Mouse (Mus musculus): ENCODE measurements at regions not wholly inside any gene's neighbourhood (a gene's known extent, or its start where the extent isn't known, plus 50 kb on each side); places are given as distances from the start of the nearest gene placed in this dataset.
A peak's percentile ranks its signal among the peaks of the same experiment; 100 is the strongest.

DNA sequence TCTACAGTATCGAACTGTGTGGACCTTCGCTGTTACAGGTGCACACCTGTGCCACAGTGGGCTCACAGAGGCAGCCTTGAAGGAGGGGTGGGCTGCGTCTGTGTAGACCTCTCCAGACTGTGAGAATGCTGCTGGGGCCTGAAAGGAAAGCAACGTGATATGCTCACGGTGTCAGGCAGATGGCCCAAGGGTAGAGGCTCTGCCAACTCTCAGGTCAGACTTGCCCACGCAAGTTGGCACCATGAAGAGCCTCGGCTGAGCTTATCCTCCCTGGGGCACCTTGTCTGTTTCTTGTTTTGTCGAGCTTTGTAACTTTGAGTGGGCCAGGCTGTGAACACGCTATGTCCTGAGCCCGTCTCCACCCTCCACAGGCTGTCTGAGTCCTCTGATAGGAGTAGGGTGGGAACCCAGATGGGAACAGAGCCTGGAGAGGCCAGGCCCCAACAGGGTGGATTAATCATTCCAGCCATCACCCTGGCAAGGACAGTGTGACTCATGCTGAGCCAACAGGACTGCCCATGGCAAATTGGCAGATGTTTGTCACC lies 558.6 kb downstream of the Vrk1 start:
- no peak for DNase-seq (ENCODE audit: extremely low spot score, low spot score)

DNA sequence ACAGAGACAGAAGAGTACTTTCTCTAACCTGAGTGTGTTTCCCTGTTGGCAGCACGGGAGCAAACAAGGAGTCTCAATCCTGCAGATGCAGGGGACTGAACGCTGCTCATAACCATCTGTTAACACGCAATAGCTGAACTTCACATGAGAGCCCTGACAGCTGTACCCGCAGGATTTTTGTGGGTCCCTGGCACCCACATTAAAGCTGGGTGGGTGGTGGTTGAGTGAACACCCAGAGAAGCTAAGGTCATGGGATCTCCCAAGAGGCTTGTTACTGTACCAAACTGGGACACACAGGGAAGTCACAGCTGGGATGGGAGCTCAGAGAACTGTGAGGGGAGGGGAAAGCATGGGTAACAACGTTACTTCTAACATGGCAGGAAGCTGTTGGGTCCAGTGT lies 562.9 kb downstream of the Vrk1 start:
- DNase-seq (ENCODE audit: extremely low spot score, low spot score): no peak

DNA sequence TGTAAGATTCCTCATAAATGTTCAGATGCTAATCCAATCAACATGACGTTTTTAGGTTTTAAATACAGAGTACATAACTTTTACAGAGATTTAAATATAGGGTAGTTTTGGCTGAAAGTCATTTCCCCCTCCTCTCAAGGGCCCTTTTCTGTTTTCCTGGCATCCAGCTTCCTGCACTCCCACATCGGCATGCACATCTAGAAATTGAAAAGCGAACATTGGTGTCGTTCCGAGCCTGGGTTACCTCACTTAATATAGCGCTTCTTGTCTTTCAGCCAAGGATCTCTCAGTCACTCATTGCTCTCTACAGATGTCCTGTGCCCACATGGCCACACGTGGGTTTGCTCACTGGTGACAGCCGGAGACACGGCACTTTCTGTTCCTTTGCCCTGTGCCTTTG lies 572.7 kb downstream of the Vrk1 start:
- no peak for DNase-seq (ENCODE audit: extremely low spot score, low spot score)

DNA sequence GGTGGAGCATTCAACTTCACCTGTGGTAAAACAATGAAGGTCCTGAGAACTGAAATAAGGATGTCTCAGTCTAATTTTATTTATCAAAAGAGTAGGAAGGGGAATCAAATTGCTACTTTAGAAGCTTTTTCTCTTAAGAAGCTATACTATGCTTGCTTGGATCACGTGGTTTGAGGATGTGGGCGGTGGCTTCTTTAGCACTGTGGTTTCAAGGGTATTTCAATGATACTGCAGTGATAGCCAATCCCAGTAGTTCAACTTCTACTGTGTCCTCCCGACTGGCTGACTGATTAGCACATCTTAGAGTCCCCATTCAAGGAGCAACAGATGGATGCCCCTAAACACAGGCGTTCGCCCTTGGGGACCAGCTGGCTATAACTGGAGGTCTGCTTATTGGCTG lies 575.6 kb downstream of the Vrk1 start:
- DNase-seq (ENCODE audit: extremely low spot score, low spot score): no peak

DNA sequence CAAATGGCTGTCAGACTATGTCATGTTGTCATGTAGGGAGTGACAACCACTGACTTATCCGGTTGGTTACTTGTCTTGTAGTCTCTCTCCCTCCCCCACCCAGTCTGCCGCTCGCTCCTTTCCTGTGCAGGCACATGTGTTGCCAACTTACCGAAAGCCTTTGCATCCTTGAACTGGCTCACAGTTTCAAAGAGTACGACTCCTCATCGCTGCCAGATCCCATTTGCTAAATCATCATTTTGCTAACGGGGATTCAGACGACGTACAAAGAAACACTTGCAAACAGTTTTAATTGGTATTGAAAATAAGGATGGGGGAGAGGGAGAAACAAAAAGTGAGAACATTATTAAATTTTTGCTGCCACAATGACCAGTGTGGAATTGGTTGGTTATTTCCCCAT lies 582.7 kb downstream of the Vrk1 start:
- DNase-seq (ENCODE audit: extremely low spot score, low spot score): no peak

DNA sequence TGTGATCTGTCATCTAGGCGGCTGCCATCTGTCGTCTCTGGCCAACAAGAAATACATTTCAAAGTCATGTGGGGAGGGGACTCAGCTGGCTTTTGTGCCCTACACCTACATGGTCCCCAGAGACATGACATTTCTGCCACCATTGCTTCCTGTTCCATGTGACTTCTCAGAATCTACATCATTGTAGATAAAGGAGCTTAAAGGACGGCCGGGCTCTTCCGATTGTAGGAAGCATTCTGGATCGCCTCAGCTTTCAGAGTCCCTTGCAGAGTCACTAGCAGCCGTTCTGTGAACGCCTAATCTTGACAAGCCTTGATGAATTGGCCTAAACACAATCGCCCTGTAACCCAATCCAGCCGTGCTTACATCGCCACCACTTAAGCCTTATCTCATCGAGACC lies 587.6 kb downstream of the Vrk1 start:
- peak; percentile 26 for DNase-seq (ENCODE audit: extremely low spot score, low spot score)

DNA sequence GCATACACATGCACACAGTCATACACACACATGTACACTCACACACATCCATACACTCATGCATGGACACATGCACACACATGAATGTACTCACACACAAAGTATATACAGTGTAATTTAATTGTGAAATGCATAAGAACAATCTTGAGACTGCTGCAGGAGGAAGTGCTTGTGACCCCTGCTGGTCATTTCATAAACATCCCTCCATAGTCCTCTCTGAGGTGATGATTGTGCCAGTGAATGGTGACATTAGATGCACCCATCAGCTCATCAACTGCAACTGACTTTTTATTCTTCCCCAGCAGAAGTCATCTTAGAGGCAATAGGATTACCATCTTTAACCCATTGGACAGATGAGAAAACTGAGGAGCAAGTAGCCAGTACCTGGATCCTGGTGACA lies 597.2 kb downstream of the Vrk1 start:
- no peak for DNase-seq (ENCODE audit: extremely low spot score, low spot score)

DNA sequence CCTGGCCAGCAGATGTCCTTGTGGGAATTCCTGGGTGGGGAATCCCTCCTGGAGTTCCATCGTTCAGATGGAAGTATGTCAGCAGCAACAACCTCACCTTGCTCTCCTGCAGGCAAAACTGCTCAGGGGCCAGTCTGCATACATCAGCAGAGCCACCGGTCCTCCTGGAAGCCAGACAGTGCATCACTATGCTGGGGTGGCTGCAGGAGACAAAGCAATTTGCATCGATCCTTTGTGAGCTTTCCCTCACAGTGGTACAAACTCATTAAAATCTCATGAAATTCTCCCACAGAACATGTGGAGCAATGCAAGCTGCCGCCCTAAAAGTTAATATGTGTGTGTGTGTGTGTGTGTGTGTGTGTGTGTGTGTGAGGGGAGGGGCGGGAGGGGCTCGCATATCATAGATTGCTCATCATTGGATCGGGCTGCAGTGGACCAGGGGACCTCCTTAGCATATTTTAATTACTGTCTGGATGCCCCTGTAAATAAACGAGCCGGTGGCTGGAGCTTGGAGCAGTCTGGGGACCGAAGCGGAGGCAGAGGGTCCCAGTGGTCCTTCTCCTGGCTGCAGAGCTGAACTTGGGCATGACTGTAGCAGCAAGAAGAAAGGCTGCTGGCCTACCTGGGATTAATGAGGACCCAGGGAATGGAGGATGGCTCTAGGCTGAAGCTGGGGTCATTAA lies 597.8 kb downstream of the Vrk1 start:
- DNase-seq (ENCODE audit: extremely low spot score, low spot score): no peak

DNA sequence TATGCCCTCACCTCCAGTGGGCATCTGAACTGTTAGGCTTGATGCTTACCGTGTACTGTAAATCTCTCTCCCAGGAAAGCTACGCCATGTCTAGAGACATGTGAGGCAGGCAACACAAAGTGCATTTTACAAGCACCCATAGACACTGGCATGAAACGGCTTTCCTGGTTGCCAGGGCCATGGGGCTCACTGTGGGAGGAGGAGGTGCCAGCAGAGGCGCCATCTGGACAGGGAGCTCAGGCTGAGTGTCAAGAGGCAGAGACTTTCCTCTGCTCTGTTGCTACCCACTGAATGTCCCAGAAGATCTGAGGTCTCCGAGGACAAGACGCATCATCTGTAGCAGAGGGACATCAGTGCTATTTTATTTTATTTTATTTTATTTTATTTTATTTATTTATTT lies 608.7 kb downstream of the Vrk1 start:
- no peak for DNase-seq (ENCODE audit: extremely low spot score, low spot score)

DNA sequence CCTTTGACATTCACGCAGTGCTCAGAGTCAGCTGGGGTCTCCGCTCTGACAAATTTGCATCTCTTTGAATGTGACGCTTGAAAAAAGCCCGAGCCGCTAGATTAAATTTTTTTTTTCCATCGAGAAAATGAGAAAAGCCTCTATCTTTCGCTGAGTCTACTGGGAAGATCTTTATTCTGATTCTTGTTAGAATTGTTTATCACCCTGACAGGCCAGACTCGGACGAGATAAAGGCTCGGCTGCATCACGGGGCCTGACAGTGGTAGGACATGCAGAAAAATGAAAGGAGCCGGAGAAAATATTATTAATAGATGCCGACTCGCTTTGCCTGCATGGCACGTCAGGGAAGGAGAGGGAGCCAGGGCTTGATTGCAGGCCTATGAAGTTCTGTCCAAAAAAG lies 616.8 kb downstream of the Vrk1 start:
- DNase-seq (ENCODE audit: extremely low spot score, low spot score): no peak

DNA sequence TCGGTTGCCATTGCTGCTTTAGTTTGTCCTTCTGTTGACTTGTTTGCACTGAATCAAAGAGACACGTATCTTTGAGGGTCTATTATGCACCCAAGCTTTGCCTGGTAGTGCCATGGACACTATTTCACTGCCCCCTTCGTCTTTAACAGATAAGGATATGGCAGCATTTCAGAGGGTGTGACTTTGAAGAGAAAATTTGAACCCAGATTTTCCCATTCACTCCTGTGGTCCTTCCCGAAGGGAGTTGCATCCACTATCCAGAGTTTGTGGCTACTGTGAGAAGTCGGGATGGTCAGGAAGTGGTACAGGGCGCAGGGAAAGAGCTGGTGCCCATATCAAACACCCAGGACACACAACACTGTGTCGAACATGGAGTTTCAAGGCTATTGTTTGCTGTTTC lies 622.5 kb downstream of the Vrk1 start:
- no peak for DNase-seq (ENCODE audit: extremely low spot score, low spot score)

DNA sequence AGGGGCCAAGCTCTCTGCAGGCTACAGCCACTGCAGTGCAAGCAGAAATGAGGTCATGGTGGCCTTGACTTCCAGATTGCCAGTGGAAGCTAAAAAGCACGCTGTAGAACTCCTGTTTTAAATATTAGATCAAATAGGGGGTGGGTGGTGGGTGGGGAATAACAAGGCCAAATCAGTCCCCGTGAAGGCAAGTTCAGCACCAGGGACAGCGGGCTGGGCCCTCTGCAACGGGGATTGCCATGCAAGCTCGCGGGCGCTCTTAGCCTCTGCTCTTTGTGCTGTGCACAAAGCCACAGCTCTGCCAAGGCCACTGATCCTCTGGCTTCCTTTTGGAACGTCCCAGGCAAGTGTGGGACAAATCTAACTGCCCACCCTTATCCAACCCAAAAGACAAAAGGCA lies 623.1 kb downstream of the Vrk1 start:
- peak; percentile 72 for DNase-seq (ENCODE audit: extremely low spot score, low spot score)

DNA sequence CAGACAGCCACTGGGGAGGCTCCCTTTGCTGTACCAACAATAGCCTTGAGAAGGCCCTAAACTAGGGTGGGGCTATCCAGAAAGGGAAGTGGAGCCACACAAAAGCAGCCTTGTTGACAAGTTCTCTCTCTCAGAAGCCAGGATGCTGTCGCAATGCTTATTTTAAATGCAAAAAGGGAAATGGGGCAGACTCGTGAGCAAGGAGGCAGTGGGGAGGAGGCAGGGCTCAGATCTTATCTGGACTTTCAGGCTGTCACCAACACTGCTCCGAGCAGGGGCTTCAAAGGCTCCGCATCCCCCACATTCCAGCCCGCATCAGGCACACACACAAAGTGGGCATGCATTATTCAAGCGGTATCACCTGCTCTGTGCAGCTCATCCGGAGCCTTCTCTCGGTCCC lies 648.3 kb downstream of the Vrk1 start:
- no peak for DNase-seq (ENCODE audit: extremely low spot score, low spot score)

DNA sequence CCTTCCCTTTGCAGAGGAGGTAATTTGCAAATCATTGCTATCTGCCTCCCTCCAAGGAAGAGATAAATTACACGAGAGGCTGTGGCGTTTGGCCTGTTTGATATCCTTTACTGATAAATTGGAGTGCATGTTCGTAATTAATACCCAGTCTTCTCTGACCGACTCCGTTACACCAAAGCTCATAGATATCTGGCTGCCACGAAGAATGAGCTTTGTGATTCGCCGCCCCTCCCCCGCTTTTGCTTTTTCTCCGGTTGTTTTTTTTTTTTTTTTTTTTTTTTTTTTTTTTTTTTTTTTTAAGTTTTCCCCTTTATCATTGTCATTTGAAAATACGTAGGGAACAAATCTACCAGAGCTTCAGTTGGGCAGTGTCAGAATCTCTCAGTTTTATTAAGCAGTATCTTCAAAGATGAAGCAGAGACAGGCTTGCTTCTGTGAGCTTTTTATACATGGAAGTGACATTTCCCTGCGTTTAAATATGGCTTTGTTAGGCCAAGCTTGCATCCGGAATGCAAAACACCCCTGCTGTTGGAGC lies 663.3 kb downstream of the Vrk1 start:
- DNase-seq (ENCODE audit: extremely low spot score, low spot score): no peak

DNA sequence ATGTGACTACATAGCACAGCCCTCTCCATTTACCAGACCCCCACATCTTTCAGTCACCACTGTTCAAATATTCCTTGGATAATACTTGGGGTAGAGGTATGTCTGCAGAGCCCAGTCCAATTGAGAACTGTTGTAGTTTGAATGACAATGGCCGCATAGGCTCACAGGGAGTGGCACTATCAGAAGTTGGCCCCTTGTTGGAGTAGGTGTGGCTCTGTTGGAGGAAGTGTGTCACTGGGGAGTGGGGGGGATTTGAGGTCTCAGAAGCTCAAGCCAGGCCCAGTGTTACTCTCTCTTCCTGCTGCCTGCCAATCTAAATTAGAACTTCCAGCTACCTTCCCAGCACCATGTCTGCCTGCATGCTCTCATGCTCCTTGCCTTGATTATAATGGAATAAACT lies 664.7 kb downstream of the Vrk1 start:
- no peak for DNase-seq (ENCODE audit: extremely low spot score, low spot score)

DNA sequence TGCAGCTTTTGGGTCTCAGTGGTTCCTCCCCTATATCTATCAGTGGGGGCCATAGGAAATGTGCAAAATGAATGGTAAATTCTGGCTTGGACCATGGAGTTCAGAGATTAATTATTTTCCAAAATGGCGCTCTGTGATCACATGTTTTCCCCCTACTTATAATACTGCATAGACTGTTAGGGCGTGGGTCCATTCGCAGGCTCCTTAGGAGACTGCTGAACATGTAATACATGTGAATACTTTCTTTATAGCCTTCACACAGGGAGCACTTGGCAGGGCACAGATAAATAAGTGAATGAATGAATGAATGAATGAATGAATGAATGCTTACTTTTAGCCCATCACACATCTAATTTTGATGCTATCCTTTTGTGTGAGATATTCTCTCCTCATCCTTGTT lies 666.1 kb downstream of the Vrk1 start:
- no peak for DNase-seq (ENCODE audit: extremely low spot score, low spot score)

DNA sequence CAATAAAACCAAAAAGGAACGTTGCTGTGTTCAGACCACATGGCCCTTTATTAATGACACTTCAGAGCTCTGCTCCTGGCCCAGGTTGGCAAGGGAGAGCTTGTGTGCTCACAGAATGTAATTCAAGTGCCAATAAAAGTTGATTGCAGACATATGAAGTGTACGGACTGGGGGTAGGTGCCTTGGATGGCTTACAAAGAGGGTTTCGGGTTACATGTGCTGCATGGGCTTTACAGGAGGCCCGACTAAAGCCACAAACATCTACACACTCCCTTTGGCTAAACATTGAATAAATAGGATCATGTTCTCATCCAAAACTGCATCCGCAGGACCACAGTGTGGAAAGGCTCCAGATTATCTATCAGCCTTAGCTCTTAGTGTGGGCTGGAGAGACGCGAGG lies 666.5 kb downstream of the Vrk1 start:
- DNase-seq (ENCODE audit: extremely low spot score, low spot score): no peak

DNA sequence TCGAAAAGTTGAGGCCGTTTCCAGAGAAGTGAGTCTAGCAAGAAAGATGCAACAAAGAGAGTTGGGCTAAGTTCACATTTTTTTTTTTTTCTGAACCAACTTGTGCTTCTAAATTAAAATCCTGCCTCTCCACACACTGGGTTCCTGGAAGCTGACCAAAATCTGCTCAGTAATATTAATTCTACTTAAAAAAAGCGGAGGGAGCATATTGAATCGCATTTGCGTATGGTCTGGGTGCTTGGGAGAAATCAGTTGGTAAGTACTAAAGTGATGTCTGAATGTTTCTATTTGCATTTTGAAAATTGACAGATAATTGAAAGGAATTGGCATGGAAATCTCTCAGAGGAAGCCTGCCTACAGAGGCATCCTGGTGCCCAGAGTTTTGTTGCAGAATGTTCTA lies 676.0 kb downstream of the Vrk1 start:
- DNase-seq (ENCODE audit: extremely low spot score, low spot score): no peak

DNA sequence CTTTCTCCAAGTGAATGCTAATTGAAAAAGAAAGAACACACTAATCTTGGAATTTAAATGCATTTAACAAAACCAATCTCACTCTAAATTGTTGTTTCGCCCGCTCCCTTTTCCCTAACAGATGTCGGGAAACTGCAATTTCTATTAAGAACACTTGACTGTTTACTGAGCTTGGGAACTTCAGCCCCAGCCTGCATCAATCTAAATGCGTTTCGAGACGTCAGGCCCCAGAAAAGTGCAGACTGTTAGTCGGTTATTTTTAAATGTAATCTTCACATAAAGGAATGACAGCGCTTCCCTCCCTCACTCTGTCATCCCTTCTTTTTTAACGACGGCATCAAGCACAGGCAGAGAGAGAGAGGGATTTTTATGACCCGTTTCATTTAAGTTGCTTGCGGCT lies 677.7 kb downstream of the Vrk1 start:
- no peak for DNase-seq (ENCODE audit: extremely low spot score, low spot score)

DNA sequence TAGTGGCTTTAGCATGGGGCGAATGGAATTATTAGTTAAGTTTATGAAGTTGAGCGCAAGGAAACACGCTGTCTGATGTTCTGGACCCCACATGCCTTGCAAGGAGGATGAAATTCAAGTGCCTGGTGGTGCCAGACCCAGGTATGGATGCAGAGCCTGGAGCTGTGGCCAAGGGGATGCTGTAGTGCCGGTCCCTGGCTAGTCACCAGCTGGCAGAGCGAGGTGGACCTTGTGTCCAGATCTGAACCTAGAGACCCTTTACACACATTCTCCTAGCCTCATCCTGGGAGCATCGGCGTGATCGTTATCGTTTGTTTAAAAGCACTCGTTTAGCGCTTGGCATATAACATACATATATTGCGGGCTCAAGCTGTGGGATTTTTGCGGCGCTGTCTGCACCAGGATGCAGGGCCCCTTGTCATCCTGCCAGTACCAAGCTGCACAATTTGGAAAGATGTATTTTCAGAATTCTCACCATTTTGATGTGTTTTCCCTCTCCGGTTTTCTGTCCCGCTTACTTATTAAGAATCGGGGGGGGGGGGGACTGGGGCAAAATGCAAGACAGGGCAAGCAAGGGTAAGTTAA lies 678.2 kb downstream of the Vrk1 start:
- no peak for DNase-seq (ENCODE audit: extremely low spot score, low spot score)

DNA sequence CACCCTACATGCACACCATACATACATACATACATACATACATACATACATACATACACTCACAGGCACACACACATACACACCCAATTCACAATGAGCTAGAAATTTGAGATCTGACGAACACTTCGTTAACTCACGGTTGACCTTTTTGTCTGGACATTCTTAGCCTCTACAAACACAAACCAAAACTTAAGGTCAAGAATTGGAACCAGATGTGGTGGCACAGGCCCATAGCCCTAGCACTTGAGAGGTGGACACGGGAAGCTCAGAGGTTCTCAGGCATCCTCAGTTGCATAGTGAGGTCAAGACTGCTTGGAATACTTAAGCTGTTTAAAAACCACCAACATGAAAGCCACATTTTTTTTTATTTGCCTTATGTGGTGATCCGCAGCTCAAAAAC lies 692.9 kb downstream of the Vrk1 start:
- DNase-seq (ENCODE audit: extremely low spot score, low spot score): no peak

DNA sequence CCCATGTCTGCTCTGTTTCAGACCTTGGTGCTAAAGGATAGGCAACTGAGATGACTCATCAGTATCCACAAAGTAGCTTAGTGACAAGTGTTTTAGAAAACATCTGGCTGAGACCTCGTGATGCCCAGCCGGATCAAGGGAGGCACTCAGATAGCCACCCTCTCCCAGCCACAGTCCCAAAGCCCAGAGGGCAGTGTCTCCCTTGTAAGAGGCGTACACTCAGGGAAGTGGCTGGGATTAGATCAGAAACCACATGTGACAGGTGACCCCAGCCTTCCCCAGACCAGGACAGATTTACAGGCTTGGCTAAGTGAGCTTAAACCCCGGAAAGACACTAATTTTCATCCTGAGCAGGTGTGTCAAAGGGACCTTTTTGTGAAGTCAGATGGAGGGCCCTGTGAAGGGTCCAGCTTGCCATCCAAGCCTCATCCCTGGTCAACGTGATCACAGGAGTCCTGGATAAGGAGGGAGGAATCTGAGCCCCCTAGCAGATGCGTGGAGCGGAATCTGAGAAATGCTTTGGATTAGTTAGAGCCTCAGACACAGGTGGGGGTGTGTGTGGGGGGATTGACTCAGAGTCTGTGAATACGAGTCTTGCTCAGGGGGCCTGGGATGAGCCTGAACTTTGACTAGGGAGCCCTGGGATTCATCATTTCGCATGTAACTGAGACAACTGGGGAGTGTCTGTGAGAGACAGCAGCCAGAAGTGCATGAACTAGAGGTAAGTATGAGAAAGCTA lies 711.4 kb downstream of the Vrk1 start:
- no peak for DNase-seq (ENCODE audit: extremely low spot score, low spot score)

DNA sequence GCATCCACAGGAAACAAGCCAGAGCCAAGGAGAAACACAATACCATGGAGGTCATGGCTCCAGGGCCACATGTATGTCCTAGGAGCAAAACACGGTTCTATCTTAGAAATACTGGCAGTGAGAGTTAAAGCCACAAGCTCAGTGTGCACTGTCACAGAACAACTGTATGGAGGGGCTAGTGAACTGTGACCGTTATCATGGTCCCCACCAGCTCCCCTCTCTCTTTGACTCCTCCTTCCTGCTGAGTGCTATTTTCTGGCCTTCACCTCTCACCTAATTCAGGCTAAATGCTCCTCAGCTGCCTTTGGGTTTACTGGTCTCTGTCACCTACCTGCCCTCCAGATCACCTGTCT lies 712.0 kb downstream of the Vrk1 start:
- DNase-seq (ENCODE audit: extremely low spot score, low spot score): no peak

Data from neural tube, embryonic 10.5 days (tissue).